Mouse (Mus musculus): ENCODE results near the gene Supt5.

GRCm38 (mm10) chr7:28269355-28269754 is 69.2 kb downstream of the Supt5 start:
- no peak for TF ChIP-seq CTCF (conservative IDR thresholded peaks at IDR 0.05; ENCODE audit: insufficient read depth, insufficient read length, low read depth, low read length)
- TF ChIP-seq POLR2A (IDR thresholded peaks at IDR 0.05; ENCODE audit: low read depth, low read length): no peak

Measured in kidney, adult 2 months (tissue).